Mouse (Mus musculus) neural tube, embryonic 12.5 days (tissue): ENCODE results near the gene Tmem44. TPM values are rescaled to one million over a fixed set of nuclear protein-coding genes. Genes with fewer than 3 reads are reported as not detected.

Source experiments
- ATAC-seq: fragments of 200-750 bp; cut with Nextera tagmentation; 2 replicates; pipeline ENCODE4 v1.8.0; 2017; ENCODE audit warnings: low read depth, mild to moderate bottlenecking, moderate TSS enrichment, moderate library complexity; ENCODE audit not compliant: low FRiP score
- H3K27ac ChIP-seq: fragments of 300-500 bp; sonication (generic); 2 replicates; pipeline ENCODE4 v1.5.1; 2016
- H3K27me3 ChIP-seq: fragments of 300-500 bp; sonication (generic); replicated peaks from 2 replicates; pipeline ENCODE4 v1.6.1; 2016; ENCODE audit warnings: mild to moderate bottlenecking
- H3K36me3 ChIP-seq: fragments of 300-500 bp; sonication (generic); 2 replicates; pipeline ENCODE4 v1.6.1; 2016; ENCODE audit warnings: mild to moderate bottlenecking
- H3K4me1 ChIP-seq: fragments of 300-500 bp; sonication (generic); 2 replicates; pipeline ENCODE4 v1.6.1; 2016
- H3K4me2 ChIP-seq: fragments of 300-500 bp; sonication (generic); replicated peaks from 2 replicates; pipeline ENCODE4 v1.6.1; 2016; ENCODE audit warnings: mild to moderate bottlenecking
- H3K4me3 ChIP-seq: fragments of 300-500 bp; sonication (generic); 2 replicates; pipeline ENCODE4 v1.5.1; 2016
- H3K9ac ChIP-seq: fragments of 300-500 bp; sonication (generic); 2 replicates; pipeline ENCODE4 v1.6.1; 2016; ENCODE audit warnings: mild to moderate bottlenecking
- H3K9me3 ChIP-seq: fragments of 300-500 bp; sonication (generic); 2 replicates; pipeline ENCODE4 v1.6.1; 2016; ENCODE audit warnings: mild to moderate bottlenecking
- WGBS: fragments of 180-500 bp; shearing (Covaris S2); methylation state at CpG from one replicate; pipeline ENCODE4 v1.1.7; 2016; 5-methylcytosine and 5-hydroxymethylcytosine counted together
- polyA plus RNA-seq: library from polyadenylated mRNA; unstranded; fragments of >200 nt; fragmentation: Nextera tagmentation; extraction: Ambion mirVana; gene quantifications from 2 replicates; pipeline ENCODE4 v1.2.1, GENCODE M21; 2016

Gene Tmem44
- polyA plus RNA-seq, 1 experiment from 2014 or later, result 60.8 TPM

DNA sequence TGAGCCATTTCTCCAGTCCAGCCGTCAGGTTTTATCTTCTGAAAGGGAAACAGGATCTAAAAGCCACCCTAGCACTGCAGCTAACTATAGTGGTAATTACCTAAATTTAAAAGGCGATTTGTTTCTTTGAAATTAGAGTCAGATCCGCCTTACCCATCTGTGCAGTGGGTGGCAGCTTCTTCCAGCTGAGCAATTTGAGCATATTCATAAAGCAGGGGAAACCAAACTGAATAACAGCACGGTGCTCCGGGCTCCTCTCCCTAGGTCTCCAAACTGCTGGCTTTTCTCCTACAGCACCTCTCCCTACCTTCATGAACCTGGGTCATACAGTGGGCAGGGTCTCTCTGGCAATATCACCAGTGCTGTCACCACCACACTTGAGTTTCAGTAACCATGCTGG is 2.4 kb downstream of the Tmem44 start:
- Histone ChIP-seq H3K36me3 (peaks cover 31% of the 10 kb centered on the region), H3K27me3 (no peaks in the 10 kb centered on the region), H3K9ac (0 out of 2 replicates have a peak overlapping the region, but pooled peaks have one; percentile 42), H3K4me1 (peaks cover 20% of the 10 kb centered on the region; the same call in 1 of the 2 replicates), H3K4me2 (peak overlapping the region; percentile 72), H3K9me3 (no peaks in the 10 kb centered on the region), H3K27ac (no peak overlapping the region), H3K4me3 (no peak overlapping the region)
- WGBS, result 87% methylated on average over 5 of the region's 5 CpGs
- no peak for ATAC-seq

DNA sequence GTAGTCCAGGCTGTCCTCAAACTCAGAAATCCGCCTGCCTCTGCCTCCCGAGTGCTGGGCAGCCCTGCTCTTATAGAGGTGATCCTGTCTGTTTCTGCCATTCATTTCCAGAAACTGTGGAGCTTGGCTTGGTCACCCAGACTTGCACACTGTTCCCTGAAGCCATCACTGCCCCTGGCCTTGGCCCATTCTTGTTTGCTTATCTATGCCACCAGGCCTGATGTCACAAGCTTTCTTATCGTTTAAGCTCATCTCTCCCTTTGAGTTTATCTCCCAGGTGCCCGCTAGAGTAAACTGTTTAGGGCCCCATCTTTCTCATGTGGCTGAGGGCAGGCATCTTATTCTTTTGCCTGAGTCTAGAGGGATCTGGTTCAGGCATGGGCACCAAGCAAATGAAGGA is 5.9 kb downstream of the Tmem44 start:
- ATAC-seq, result no peak
- 88% methylated on average over 4 of the region's 4 CpGs for WGBS
- Histone ChIP-seq H3K27me3 (no peaks in the 10 kb centered on the region), H3K4me3 (no peak overlapping the region), H3K36me3 (peaks cover 53% of the 10 kb centered on the region), H3K27ac (no peak overlapping the region), H3K4me2 (no peak overlapping the region), H3K4me1 (peaks cover 18% of the 10 kb centered on the region; the same call in 1 of the 2 replicates), H3K9ac (no peak overlapping the region), H3K9me3 (no peaks in the 10 kb centered on the region)

DNA sequence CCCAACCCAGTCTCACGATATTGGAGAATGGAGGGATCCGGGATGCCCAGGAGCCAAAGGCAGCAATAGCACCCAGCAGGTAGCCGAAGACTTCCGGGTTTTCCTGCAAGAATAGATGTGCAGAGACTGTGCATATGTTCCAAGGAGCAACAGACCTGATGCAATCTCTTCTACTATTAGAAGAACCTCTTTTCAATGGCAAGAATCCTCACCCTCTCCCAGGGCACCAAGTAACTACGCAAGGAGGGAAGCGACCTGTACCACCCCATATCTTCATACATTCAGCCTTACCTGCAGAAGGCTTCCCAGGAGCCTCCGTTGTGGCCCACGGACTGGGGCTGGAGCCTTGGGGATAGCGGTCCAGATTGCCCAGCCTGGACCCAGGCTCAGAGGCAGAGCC is 7.3 kb downstream of the Tmem44 start:
- Histone ChIP-seq H3K4me2 (no peak overlapping the region), H3K9ac (no peak overlapping the region), H3K27me3 (no peaks in the 10 kb centered on the region), H3K4me3 (no peak overlapping the region), H3K36me3 (peaks cover 53% of the 10 kb centered on the region), H3K4me1 (peaks cover 5% of the 10 kb centered on the region; the same call in 1 of the 2 replicates), H3K27ac (no peak overlapping the region), H3K9me3 (no peaks in the 10 kb centered on the region)
- ATAC-seq, result no peak
- 92% methylated on average over 9 of the region's 9 CpGs for WGBS

DNA sequence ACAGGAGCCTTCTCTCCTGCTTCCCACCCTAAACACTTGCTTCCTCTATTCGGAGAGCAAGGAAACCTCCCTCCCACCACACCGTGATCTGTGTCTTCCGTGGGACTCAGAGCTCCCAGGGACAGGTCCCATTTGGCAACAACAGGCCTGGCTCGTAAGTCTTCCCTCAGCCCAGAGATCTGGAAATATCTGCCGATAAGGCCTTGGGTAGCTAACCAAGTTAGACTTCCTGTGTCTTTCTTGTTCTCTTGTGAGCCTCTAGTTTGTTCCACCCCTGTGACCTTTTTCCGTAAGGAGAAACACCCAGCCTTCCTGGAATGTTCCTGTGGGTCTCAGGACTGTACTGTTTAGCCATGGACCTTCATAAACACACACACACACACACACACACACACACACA is 7.8 kb downstream of the Tmem44 start:
- peaks cover 53% of the 10 kb centered on the region for H3K36me3 ChIP-seq
- no peak overlapping the region for H3K27ac ChIP-seq

DNA sequence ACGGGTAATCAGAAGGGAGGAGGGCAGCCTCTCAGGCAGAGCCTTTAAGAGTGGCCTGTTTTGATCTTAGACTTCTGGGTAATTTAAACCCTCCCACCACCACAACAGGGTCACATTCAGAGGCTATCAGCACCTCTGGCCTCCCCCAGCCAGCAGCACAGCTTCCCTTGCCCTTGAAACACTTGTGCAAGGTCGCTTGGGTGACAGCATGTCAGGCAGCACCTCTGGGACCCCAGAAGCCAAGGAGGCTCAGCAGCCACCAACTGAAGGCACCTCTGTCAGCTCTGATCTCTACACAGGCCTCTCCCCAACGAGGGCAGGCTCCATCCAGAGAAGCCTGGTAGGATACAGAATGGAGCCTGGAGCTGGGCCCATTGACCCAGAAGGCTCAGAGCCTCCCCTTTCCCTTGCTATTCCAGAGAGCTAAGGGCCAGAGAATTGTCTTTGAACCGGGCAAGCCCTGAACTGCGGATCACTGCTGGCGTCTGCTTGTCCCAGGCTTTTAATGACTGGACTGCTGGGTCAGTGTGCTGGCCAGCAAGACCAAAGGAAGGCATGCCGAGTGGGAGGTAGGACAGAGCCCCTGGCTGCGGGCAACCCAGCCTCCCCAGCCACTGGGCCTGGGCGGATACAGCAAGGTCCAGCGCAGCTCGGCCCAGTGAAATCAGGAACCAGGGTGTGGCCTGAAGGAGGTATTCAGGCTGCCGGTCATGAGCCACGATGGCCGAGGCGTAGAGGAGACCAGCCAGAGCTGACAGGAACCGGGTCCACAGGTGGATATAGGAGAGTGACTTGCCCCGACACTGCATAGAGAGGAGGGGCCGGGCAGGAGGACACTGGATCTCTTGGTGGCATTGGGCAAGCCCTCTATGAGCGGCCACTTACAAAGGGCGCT is 10.3 kb downstream of the Tmem44 start:
- Histone ChIP-seq H3K4me2 (no peak overlapping the region), H3K36me3 (peaks cover 37% of the 10 kb centered on the region), H3K27me3 (no peaks in the 10 kb centered on the region), H3K4me1 (0 out of 2 replicates have a peak, but pooled peaks cover 3% of the 10 kb centered on the region), H3K27ac (no peak overlapping the region), H3K9me3 (no peaks in the 10 kb centered on the region), H3K9ac (no peak overlapping the region), H3K4me3 (no peak overlapping the region)
- ATAC-seq, result no peak
- WGBS, result 60% methylated on average over 20 of the region's 20 CpGs

More for the DNA sequence above, 7.8 kb downstream of the Tmem44 start:
- no peak overlapping the region for H3K4me2 ChIP-seq
- no peak overlapping the region for H3K9ac ChIP-seq
- no peaks in the 10 kb centered on the region for H3K9me3 ChIP-seq
- ATAC-seq, result no peak
- H3K4me1 ChIP-seq, result 0 out of 2 replicates have a peak, but pooled peaks cover 3% of the 10 kb centered on the region
- no peak overlapping the region for H3K4me3 ChIP-seq
- H3K27me3 ChIP-seq, result no peaks in the 10 kb centered on the region
- 85% methylated on average over 6 of the region's 6 CpGs for WGBS

DNA sequence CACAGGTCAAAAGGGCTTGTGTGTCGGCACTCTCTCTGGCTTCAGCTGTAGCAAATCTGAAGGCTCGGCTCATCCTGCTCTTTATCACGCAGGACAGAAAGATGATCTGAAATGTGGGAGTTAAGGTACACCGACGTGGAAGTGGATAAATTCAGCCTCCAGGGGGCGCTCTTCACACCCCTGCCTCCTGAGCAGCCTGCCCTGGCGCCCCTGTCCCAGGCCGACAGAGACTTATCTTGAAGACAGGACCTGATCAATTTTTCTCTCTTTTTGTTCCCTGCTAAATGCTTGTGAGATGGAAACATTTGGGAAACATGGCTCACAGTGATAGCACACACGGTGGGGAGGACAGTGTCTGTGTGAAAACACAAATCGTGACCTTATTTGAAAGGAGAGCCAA is 11.2 kb downstream of the Tmem44 start:
- Histone ChIP-seq H3K4me1 (0 out of 2 replicates have a peak, but pooled peaks cover 3% of the 10 kb centered on the region), H3K27me3 (no peaks in the 10 kb centered on the region), H3K27ac (no peak overlapping the region), H3K36me3 (peaks cover 32% of the 10 kb centered on the region), H3K4me3 (no peak overlapping the region), H3K9ac (no peak overlapping the region), H3K4me2 (no peak overlapping the region), H3K9me3 (no peaks in the 10 kb centered on the region)
- WGBS, result 27% methylated on average over 10 of the region's 10 CpGs
- ATAC-seq, result 0 out of 2 replicates have a peak, but pooled peaks have one; percentile 41

DNA sequence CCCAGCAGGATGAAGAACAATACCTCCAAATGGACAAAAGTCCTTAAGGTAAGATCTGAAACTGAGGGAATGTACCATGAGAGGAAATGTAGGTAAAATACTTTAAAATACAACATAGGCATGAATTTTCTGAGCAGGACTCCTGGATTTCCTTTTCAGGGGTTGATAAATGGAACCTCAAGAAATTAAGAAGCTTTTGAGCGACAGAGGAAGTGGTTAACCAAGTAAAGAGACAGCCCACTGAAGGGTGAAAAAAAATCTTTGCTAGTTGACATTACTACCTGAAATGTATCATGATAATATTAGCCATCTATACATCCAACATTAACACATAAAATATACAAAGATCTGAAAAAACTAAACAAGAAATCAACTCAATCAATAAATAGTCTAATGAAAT is 15.6 kb downstream of the Tmem44 start:
- Histone ChIP-seq H3K9ac (no peak overlapping the region), H3K27ac (no peak overlapping the region), H3K36me3 (peaks cover 15% of the 10 kb centered on the region), H3K27me3 (no peaks in the 10 kb centered on the region), H3K4me1 (0 out of 2 replicates have a peak, but pooled peaks cover under 1% of the 10 kb centered on the region), H3K4me2 (no peak overlapping the region), H3K9me3 (no peaks in the 10 kb centered on the region), H3K4me3 (no peak overlapping the region)
- 88% methylated on average over 1 of the region's 1 CpGs for WGBS
- no peak for ATAC-seq

DNA sequence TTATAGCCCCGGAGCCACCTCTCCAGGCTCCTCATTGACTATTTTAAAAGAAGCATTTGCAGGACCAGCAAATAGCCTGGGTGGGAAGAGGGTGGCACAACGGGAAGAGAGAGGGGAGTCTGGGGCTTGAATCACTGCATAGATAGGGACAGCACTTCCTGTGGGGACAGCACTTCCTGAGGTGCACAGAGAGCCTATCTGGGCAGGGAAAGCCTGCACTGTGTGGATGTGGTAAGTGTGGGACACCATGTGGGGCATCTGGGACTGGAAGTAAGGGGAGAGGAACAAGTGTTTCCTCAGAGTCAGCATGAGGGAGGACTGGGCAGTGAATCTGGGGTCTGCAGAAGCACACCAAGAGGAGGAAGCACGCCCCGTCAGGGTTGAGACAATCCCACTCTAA is 17.1 kb downstream of the Tmem44 start:
- ATAC-seq, result no peak
- Histone ChIP-seq H3K4me2 (no peak overlapping the region), H3K27ac (no peak overlapping the region), H3K4me1 (no peaks in the 10 kb centered on the region), H3K9me3 (no peaks in the 10 kb centered on the region), H3K36me3 (peaks cover 30% of the 10 kb centered on the region), H3K9ac (no peak overlapping the region), H3K27me3 (no peaks in the 10 kb centered on the region), H3K4me3 (no peak overlapping the region)
- WGBS, result 41% methylated on average over 4 of the region's 4 CpGs

DNA sequence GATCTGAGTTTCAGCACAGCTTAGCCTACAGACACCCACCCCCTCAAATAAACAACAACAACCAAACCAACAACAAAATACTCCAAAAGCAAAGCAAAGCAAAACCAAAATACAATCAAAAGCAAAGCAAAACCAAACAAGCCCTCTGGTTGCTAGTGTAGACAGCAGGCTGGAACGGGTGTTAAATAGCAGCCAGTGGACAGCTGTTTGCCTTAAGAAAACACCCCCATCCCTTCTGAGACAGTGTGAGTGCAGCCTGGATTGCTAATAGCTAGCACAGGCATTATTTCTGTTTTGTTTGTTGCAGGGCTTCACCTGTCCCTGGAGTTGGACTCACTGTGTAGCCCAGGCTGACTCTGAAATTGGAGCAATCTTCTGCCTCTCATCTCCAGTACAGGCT is 17.7 kb downstream of the Tmem44 start:
- Histone ChIP-seq H3K4me1 (no peaks in the 10 kb centered on the region), H3K27ac (no peak overlapping the region), H3K36me3 (peaks cover 34% of the 10 kb centered on the region), H3K4me2 (no peak overlapping the region), H3K9ac (no peak overlapping the region), H3K9me3 (no peaks in the 10 kb centered on the region), H3K4me3 (no peak overlapping the region), H3K27me3 (no peaks in the 10 kb centered on the region)
- ATAC-seq, result no peak
- 35% methylated on average over 1 of the region's 1 CpGs for WGBS

DNA sequence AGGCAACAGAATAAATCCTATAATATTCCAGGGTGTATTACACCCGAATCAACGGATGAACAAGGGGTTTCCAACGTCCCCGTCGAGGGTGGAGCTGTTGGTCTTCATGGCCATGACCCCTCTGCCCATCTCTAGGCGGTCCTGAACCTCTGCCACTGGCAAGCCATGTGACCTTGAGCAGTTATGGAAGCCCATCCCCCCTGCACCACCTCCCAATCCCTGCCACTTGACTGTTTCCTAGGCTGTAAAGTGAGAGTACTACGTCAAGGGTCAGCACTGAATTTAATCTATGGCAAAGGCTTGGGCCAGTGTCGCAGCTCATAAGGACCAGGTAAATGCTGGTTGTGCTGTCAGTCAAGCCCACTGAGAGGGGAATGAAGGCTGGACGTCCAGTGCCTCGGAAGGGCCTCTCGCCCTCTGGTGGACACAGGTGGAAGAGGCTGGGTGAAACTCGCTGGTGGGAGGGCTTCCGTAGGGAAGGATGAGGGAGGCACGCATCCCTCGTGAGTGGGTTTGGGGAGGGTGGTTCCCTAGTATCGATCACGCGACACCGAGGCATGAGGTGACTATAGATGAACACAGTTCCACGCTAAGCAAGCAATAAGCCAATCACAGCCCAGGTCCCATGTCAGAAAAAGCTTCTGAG is 18.8 kb downstream of the Tmem44 start:
- Histone ChIP-seq H3K4me2 (peak overlapping the region; percentile 24; the same call in 1 of the 2 replicates), H3K9ac (no peak overlapping the region), H3K27me3 (no peaks in the 10 kb centered on the region), H3K36me3 (peaks cover 38% of the 10 kb centered on the region), H3K27ac (no peak overlapping the region), H3K9me3 (no peaks in the 10 kb centered on the region), H3K4me3 (no peak overlapping the region), H3K4me1 (no peaks in the 10 kb centered on the region)
- WGBS, result 35% methylated on average over 20 of the region's 20 CpGs
- ATAC-seq, result no peak

DNA sequence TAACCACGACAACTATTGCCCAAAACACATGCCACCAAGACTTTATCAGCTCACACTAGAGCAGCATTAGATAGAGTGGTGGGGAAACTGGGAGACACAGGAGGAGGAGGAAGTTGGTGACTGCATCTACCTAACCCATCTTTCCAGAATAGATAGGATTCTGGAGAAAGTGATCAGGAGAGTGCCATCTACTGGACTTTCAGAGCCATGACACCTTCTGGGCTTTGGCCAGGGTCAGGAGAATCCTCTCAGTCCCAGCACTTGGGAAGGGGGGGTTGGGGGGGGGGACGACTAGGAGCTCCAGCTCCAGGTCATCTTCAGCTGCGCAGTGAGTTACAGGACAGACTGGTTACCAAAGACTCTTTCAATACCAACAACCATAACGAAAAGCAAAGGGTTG is 19.8 kb downstream of the Tmem44 start:
- 48% methylated on average over 4 of the region's 4 CpGs for WGBS
- ATAC-seq, result no peak
- no peaks in the 10 kb centered on the region for H3K4me1 ChIP-seq
- H3K36me3 ChIP-seq, result peaks cover 38% of the 10 kb centered on the region
- no peak overlapping the region for H3K4me3 ChIP-seq
- H3K4me2 ChIP-seq, result no peak overlapping the region
- H3K9me3 ChIP-seq, result no peaks in the 10 kb centered on the region
- H3K9ac ChIP-seq, result no peak overlapping the region
- no peak overlapping the region for H3K27ac ChIP-seq
- H3K27me3 ChIP-seq, result no peaks in the 10 kb centered on the region

DNA sequence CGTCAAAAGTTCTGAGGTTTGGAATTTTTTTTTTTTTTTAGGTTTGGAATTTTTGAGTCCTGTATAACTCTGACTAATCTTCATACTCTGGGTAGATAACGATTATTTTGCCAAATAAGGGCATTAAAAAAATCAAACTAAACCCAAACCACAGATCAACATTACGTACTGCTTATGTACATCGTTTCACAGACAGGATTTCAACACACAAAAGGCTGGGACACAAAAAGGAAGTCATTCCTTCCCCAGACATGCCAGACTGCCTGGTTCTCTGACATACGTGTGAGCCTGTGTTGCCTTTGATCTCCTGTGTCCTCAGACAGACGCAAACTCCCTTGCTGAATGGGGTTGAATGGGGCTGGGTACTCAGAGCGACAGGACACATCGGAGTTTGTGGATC is 22.3 kb downstream of the Tmem44 start:
- H3K9me3 ChIP-seq, result no peaks in the 10 kb centered on the region
- no peak overlapping the region for H3K4me3 ChIP-seq
- H3K27ac ChIP-seq, result no peak overlapping the region
- no peak overlapping the region for H3K4me2 ChIP-seq
- no peaks in the 10 kb centered on the region for H3K27me3 ChIP-seq
- 86% methylated on average over 8 of the region's 8 CpGs for WGBS
- ATAC-seq, result no peak
- H3K4me1 ChIP-seq, result no peaks in the 10 kb centered on the region
- peaks cover 36% of the 10 kb centered on the region for H3K36me3 ChIP-seq
- H3K9ac ChIP-seq, result no peak overlapping the region
